Mouse (Mus musculus) liver, embryonic 15.5 days (tissue): ENCODE measurements around the gene Lmo4. TPM values are rescaled to one million over a fixed set of nuclear protein-coding genes. Genes with fewer than 3 reads are reported as not detected.

ENCODE experiments used
- ATAC-seq: fragments of 200-750 bp; cut with Nextera tagmentation; 2 replicates; pipeline ENCODE4 v1.8.0; 2017; ENCODE audit warnings: moderate number of reproducible peaks, mild to moderate bottlenecking, moderate library complexity; ENCODE audit not compliant: insufficient read depth
- H3K27ac ChIP-seq: fragments of 300-500 bp; sonication (generic); replicated peaks from 2 replicates; pipeline ENCODE4 v1.5.1; 2015; ENCODE audit warnings: mild to moderate bottlenecking, inconsistent platforms
- H3K27me3 ChIP-seq: fragments of 300-500 bp; sonication (generic); 2 replicates; pipeline ENCODE4 v1.6.1; 2015; ENCODE audit warnings: mild to moderate bottlenecking, inconsistent platforms
- H3K36me3 ChIP-seq: fragments of 300-500 bp; sonication (generic); replicated peaks from 2 replicates; pipeline ENCODE4 v1.6.1; 2015; ENCODE audit warnings: moderate library complexity, mild to moderate bottlenecking, inconsistent platforms
- H3K4me1 ChIP-seq: fragments of 300-500 bp; sonication (generic); replicated peaks from 2 replicates; pipeline ENCODE4 v1.6.1; 2015; ENCODE audit warnings: inconsistent platforms
- H3K4me2 ChIP-seq: fragments of 300-500 bp; sonication (generic); 2 replicates; pipeline ENCODE4 v1.6.1; 2015; ENCODE audit warnings: moderate library complexity, mild to moderate bottlenecking, inconsistent platforms
- H3K4me3 ChIP-seq: fragments of 300-500 bp; sonication (generic); replicated peaks from 2 replicates; pipeline ENCODE4 v1.5.1; 2015; ENCODE audit warnings: mild to moderate bottlenecking, inconsistent platforms
- H3K9ac ChIP-seq: fragments of 300-500 bp; sonication (generic); 2 replicates; pipeline ENCODE4 v1.6.1; 2015; ENCODE audit warnings: moderate library complexity, mild to moderate bottlenecking, inconsistent platforms
- H3K9me3 ChIP-seq: fragments of 300-500 bp; sonication (generic); replicated peaks from 2 replicates; pipeline ENCODE4 v1.6.1; 2016; ENCODE audit warnings: inconsistent platforms
- WGBS: fragments of 180-500 bp; shearing (Covaris S2); methylation state at CpG from one replicate; pipeline ENCODE4 v1.1.7; 2015; ENCODE audit warnings: mixed read lengths; ENCODE audit not compliant: insufficient replicate concordance; 5-methylcytosine and 5-hydroxymethylcytosine counted together
- polyA plus RNA-seq: library from polyadenylated mRNA; unstranded; fragments of >200 nt; fragmentation: Nextera tagmentation; extraction: Ambion mirVana; gene quantifications from 2 replicates; pipeline ENCODE4 v1.2.1, GENCODE M21; 2015

Lmo4 gene
- 12.5 and 12.8 TPM in 2 replicates for polyA plus RNA-seq

DNA sequence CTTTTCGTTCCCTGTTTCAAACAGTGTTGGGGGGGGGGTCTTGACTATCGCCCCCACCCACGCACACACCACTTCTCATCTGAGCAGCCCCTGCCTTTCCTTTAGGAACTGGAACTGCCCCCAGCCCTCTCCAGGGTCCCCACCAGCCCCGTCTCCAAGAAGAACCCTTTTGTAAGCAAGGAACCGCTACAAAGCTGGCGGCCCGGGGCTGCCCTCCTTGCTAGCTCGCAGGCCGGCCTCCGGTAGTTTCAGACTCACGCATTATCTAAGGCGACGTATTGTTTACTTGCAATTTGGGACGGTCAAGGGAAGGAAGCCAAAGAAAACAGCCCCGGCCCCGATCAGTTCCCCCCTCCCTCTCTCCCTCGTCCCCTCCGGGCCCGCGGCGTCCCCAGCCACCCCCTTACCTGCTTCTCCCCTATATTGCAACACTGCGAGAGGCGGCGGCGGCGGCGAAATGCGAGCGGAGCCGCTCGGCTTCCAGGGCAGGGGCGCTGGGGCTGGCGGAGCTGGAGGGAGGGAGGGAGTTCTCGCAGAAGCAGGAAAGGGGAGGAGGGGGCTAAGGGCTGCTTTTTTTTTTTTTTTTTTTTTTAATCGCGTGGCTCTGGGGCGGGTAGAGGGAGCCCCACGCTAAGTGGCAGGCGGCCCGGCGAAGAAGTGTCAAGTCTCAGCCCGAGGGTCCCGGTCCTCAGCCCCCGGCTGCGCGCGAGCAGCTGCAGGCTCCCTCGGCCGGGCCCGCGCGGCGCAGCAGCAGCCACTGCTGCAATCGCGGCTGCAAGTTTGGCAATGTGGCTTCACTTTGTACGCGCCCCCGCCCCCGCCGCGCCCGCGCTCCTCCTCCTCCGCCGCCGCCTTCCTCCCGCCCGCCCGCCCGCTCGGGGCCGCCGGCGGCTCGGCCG is at the start of gene Lmo4:
Gene Lmo4 (minus strand): TSS at position 808 of the 899 bp plus-strand sequence.
- peaks cover 48% of the 10 kb centered on the region for H3K4me1 ChIP-seq
- no peaks in the 10 kb centered on the region for H3K9me3 ChIP-seq
- H3K27ac ChIP-seq, result peak within 1 kb of the TSS; percentile 89
- peak within 1 kb of the TSS; percentile 77 for H3K9ac ChIP-seq
- peak within 1 kb of the TSS; percentile 75 for H3K4me3 ChIP-seq
- under 1% methylated on average over 67 of the region's 76 CpGs for WGBS
- peak; percentile 70 for ATAC-seq
- peak within 1 kb of the TSS; percentile 95 for H3K4me2 ChIP-seq
- H3K36me3 ChIP-seq, result no peaks in the 10 kb centered on the region
- H3K27me3 ChIP-seq, result peaks cover 13% of the 10 kb centered on the region; the same call in 1 of the 2 replicates

DNA sequence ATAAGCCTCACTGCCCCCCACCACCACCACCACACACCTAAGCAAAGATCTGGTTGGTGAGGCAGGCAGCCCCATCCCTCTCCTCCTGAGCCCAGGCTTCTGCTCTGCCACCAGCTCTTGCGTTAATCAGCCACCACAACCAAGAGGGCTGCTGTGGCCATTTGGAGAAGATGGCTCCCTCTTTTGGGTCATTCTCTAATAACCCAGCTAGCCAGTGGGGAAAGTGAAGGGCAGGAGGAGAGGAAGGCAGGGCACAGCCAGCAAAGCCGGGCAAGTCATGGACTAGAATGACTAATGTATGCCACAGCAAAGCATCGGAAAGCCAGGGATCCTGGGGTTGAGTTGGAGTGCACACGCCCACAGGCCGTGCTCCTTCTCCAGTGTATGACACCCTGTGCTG is 49.3 kb upstream of the Lmo4 start:
- Histone ChIP-seq H3K4me1 (no peaks in the 10 kb centered on the region), H3K9me3 (no peaks in the 10 kb centered on the region), H3K4me2 (no peak overlapping the region), H3K4me3 (no peak overlapping the region), H3K9ac (no peak overlapping the region), H3K27ac (no peak overlapping the region), H3K36me3 (no peaks in the 10 kb centered on the region), H3K27me3 (no peaks in the 10 kb centered on the region)
- ATAC-seq, result no peak
- WGBS, result 80% methylated on average over 5 of the region's 5 CpGs

DNA sequence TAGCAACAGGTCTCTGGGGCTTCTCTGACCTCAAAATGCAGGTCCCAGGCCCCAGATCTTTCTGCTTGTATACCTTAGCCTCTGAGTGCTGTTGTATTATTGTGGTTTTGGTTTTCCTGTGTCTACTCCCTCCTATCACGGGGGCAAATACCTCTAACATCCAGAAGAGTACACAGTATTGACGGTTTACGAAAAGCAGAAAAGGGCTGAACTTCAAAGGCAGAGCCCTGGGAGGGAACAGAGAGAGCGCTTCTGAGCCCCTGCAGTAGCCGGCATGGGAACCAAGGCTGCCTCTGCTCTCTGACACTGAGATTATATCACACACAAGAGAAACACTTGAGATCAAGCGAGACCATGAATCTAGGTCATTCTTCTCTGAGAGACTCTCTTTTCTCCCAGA is 48.0 kb upstream of the Lmo4 start:
- H3K4me3 ChIP-seq, result no peak overlapping the region
- no peaks in the 10 kb centered on the region for H3K4me1 ChIP-seq
- 35% methylated on average over 6 of the region's 6 CpGs for WGBS
- no peak for ATAC-seq
- no peaks in the 10 kb centered on the region for H3K36me3 ChIP-seq
- no peak overlapping the region for H3K4me2 ChIP-seq
- H3K9ac ChIP-seq, result no peak overlapping the region
- no peaks in the 10 kb centered on the region for H3K27me3 ChIP-seq
- H3K9me3 ChIP-seq, result no peaks in the 10 kb centered on the region
- H3K27ac ChIP-seq, result no peak overlapping the region

DNA sequence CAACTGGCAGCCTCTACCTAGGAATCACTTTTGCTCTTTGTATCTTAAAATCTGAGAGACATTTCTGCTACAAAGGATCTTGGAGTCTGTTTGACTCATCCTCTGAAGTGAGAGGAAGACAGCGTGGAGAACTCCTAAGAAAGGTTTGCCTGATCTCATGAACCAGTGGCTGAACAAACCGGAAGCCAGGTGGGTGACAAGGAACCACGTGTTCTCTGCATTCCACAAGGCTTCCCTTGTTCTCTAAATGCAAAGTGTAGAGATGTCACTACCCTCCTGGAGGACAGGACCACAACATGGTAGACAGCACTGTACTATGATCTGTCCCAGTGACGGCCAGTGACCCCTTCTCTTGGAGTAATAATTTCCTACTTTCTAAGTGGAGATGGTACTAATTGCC is 47.1 kb upstream of the Lmo4 start:
- no peak overlapping the region for H3K27ac ChIP-seq
- no peaks in the 10 kb centered on the region for H3K4me1 ChIP-seq
- H3K9ac ChIP-seq, result no peak overlapping the region
- WGBS, result 48% methylated on average over 4 of the region's 4 CpGs
- no peaks in the 10 kb centered on the region for H3K9me3 ChIP-seq
- ATAC-seq, result no peak
- H3K27me3 ChIP-seq, result no peaks in the 10 kb centered on the region
- H3K4me3 ChIP-seq, result no peak overlapping the region
- H3K36me3 ChIP-seq, result no peaks in the 10 kb centered on the region
- no peak overlapping the region for H3K4me2 ChIP-seq

DNA sequence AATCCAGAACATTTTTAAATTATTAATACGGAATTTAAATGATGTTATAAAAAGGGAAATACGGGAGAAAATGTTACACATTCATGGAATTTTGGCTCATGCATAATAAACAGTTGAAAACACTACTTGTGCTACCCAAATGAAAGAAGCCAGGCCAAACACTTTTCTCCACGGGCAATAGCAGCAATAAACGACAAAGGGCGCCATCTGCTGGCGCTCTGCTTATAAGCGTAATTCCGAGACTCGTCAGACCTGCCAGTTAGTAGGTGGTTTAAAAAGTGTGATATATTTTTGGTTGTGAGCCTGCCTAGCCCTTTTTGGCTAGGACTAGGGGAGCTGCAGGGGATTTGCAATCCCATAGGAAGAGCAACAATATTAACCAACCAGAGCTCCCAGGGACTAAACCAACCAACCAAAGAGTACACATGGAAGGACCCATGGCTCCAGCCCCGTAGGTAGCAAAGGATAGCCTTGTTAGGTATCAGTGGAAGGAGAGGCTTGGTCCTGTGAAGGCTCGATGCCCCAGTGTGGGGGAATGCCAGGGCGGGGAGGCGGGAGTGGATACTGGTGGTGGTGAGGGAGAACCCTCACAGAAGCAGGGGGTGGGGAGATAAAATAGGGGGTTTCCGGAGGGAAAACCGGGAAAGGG is 37.1 kb upstream of the Lmo4 start:
- Histone ChIP-seq H3K27me3 (no peaks in the 10 kb centered on the region), H3K4me1 (no peaks in the 10 kb centered on the region), H3K9ac (no peak overlapping the region), H3K4me3 (no peak overlapping the region), H3K4me2 (no peak overlapping the region), H3K36me3 (no peaks in the 10 kb centered on the region), H3K27ac (no peak overlapping the region), H3K9me3 (no peaks in the 10 kb centered on the region)
- 19% methylated on average over 15 of the region's 15 CpGs for WGBS
- ATAC-seq, result no peak

DNA sequence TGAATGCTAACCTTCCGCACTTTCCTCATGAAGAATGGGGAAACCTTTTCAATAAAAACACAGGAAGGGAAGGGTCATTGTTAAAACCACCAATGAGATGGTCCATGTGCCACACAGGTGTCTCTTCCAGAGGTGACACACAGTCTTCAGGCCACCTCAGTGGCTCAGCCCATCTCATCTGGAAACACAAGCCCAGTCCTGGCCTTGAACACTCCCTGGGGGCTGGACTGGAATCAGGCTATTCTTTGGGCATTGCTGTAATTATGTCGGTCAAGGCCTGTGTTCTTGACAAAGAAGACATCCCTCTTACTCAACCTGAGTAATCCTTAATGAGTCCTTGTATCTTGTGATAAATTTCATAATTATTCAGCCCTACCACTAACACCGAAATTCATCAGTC is 36.1 kb upstream of the Lmo4 start:
- no peak for ATAC-seq
- no peak overlapping the region for H3K4me2 ChIP-seq
- H3K27ac ChIP-seq, result no peak overlapping the region
- WGBS, result 81% methylated on average over 3 of the region's 3 CpGs
- H3K9ac ChIP-seq, result no peak overlapping the region
- H3K36me3 ChIP-seq, result no peaks in the 10 kb centered on the region
- H3K4me1 ChIP-seq, result no peaks in the 10 kb centered on the region
- H3K27me3 ChIP-seq, result no peaks in the 10 kb centered on the region
- no peak overlapping the region for H3K4me3 ChIP-seq
- no peaks in the 10 kb centered on the region for H3K9me3 ChIP-seq

DNA sequence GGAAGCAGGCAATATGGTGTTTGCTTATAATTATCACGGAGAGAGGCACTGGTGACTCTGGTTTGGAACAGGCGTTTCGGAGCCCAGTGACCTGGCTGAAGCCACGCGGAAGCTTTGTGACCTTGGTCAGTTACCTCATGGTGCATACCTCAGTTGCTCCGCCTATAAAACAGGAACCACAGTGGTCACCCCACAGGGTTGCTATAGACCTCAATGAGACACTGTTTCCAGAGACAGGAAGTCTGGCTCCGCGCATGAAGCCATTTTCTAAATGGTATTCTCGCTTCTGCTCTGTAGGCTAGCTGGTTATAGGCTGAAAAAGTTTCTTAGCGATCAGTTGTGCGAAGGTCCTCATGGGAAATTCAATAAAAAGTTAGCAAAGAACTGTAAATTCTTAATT is 33.5 kb upstream of the Lmo4 start:
- Histone ChIP-seq H3K4me1 (no peaks in the 10 kb centered on the region), H3K4me2 (no peak overlapping the region), H3K27me3 (no peaks in the 10 kb centered on the region), H3K9me3 (no peaks in the 10 kb centered on the region), H3K9ac (no peak overlapping the region), H3K36me3 (no peaks in the 10 kb centered on the region), H3K27ac (no peak overlapping the region), H3K4me3 (no peak overlapping the region)
- no peak for ATAC-seq
- WGBS, result 70% methylated on average over 11 of the region's 11 CpGs

DNA sequence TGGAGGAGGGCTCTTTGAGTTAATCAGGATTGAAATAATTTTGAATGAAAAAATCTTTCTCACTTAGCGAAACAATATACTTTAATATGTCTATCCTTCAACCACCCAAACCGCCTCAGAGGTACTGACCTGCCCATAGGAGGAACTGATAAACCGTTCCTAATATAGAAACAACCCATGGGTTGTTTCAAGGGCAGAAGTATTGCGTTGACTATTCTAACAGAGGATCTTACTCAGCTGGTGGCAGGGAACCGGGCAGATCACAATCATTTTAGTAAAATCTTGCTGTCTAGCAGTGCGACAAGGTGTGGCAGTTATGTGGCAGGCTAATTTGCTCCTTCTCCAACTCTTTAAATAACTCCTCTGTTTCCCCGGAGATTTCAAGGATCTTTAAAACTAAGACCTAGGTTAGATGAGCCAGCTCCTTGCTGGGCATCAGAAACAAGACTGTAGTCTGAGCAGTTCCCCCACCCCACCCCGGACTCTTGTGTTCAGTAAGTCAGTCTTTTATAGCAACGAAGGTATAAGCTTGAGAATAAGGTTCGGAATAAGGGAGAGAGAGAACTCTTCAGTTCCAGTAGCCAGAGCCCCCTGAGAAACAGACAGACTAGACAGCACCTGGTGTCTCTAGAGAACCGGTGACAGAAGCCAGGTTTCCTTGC is 27.5 kb upstream of the Lmo4 start:
- Histone ChIP-seq H3K4me2 (no peak overlapping the region), H3K36me3 (no peaks in the 10 kb centered on the region), H3K9ac (no peak overlapping the region), H3K27ac (no peak overlapping the region), H3K4me1 (no peaks in the 10 kb centered on the region), H3K27me3 (no peaks in the 10 kb centered on the region), H3K4me3 (no peak overlapping the region), H3K9me3 (no peaks in the 10 kb centered on the region)
- ATAC-seq, result no peak
- 51% methylated on average over 11 of the region's 11 CpGs for WGBS

DNA sequence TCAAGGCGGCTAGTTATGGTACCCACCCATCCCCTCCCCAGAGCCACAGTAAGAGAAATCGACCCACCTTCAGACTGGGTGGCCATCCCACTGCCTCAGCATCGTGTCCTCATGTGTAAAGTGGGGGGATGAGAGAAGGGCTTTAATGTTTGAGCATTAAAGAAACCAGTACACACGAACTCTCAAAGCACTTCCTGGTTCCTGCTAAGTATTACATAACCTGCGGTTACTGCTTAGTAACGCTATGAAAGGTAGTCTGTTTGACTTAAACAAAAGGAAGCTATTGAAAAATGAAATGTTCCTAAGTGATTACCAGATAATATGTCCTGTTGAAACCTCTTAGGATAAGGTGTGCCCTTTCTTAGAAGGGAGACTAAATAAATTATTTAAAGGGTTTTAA is 26.9 kb upstream of the Lmo4 start:
- no peaks in the 10 kb centered on the region for H3K9me3 ChIP-seq
- H3K27me3 ChIP-seq, result no peaks in the 10 kb centered on the region
- no peaks in the 10 kb centered on the region for H3K4me1 ChIP-seq
- H3K36me3 ChIP-seq, result no peaks in the 10 kb centered on the region
- ATAC-seq, result no peak
- H3K27ac ChIP-seq, result no peak overlapping the region
- WGBS, result 44% methylated on average over 6 of the region's 6 CpGs
- H3K4me2 ChIP-seq, result no peak overlapping the region
- no peak overlapping the region for H3K4me3 ChIP-seq
- no peak overlapping the region for H3K9ac ChIP-seq

DNA sequence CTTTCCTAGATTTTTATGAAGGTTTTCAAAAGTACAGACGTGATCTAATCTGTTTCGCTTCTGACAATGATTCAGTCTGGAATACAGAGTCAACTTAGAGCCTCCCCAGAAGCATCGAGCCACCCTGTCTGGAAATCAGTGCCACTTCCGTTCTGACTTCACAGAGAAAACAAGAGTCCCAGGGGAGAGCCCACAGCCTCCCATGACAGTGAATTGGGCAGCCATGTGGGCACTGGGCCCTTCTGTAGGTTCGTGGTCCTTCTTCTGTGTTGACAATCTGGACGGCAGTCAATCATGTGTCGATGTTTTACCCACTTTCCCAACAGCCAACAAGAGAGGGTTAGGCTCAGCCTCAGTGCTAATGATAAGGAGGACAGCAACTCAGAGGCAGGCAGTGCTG is 26.4 kb upstream of the Lmo4 start:
- Histone ChIP-seq H3K9me3 (no peaks in the 10 kb centered on the region), H3K27me3 (no peaks in the 10 kb centered on the region), H3K4me2 (no peak overlapping the region), H3K27ac (no peak overlapping the region), H3K4me1 (no peaks in the 10 kb centered on the region), H3K36me3 (no peaks in the 10 kb centered on the region), H3K9ac (no peak overlapping the region), H3K4me3 (no peak overlapping the region)
- no peak for ATAC-seq
- 57% methylated on average over 7 of the region's 7 CpGs for WGBS

DNA sequence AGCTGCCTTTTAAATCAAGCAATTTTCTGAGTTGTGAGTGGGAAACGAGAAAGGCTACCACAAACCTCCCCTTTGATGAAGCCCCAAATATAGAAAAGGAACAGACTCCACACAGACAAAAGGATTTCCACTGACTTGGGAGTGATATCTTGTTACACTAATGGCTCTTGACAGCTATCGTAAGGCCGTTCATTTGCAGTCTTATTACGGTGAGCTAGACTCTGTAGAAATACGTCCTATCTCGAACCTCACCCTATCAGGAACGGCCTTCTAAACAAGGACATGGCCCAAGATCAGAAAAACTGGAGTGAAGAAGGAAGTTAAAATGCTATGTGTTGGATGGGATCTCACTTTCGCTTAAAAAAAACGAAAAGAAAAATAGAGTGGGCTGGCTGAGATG is 25.0 kb upstream of the Lmo4 start:
- H3K36me3 ChIP-seq, result no peaks in the 10 kb centered on the region
- no peak for ATAC-seq
- WGBS, result 71% methylated on average over 9 of the region's 9 CpGs

More for the DNA sequence above, 25.0 kb upstream of the Lmo4 start:
- no peak overlapping the region for H3K4me2 ChIP-seq
- no peaks in the 10 kb centered on the region for H3K27me3 ChIP-seq
- no peak overlapping the region for H3K9ac ChIP-seq
- H3K4me1 ChIP-seq, result no peaks in the 10 kb centered on the region
- no peak overlapping the region for H3K27ac ChIP-seq
- H3K4me3 ChIP-seq, result no peak overlapping the region
- H3K9me3 ChIP-seq, result no peaks in the 10 kb centered on the region
